Mouse (Mus musculus) lung, postnatal 0 days (tissue): ENCODE results near the gene Ece1.

ENCODE experiments used
- CTCF ChIP-seq: IDR thresholded peaks from 2 replicates; pipeline ENCODE4 v1.5.1; 2016; ENCODE audit warnings: antibody characterized with exemption, mild to moderate bottlenecking
- EP300 ChIP-seq: IDR thresholded peaks from 2 replicates; pipeline ENCODE4 v1.6.1; 2016; ENCODE audit warnings: antibody characterized with exemption, mild to moderate bottlenecking, control low read depth

GRCm38 (mm10) chr4:137897298-137897612 lies 35.2 kb downstream of the Ece1 start:
- TF ChIP-seq CTCF = no peak
- no peak for TF ChIP-seq EP300
